Mouse (Mus musculus): ENCODE results near the gene Serpinf2.

Serpinf2 gene

GRCm38 (mm10) chr11:75439363-75439762, at the start of gene Serpinf2:
Gene Serpinf2 (minus strand): TSS chr11:75439591.
- no peak for DNase-seq (ENCODE audit: inconsistent ontology term)

- no peak for DNase-seq (ENCODE audit: inconsistent ontology term)
Observed at GRCm38 (mm10) chr11:75487496-75487895, 48.1 kb upstream of the Serpinf2 start.

- peak; percentile 96 for DNase-seq (ENCODE audit: inconsistent ontology term)
Observed at GRCm38 (mm10) chr11:75486601-75487285, 47.4 kb upstream of the Serpinf2 start, which contains the start of gene Prpf8. Gene Prpf8 (plus strand): TSS chr11:75486816.

GRCm38 (mm10) chr11:75486192-75486591, 46.8 kb upstream of the Serpinf2 start:
- no peak for DNase-seq (ENCODE audit: inconsistent ontology term)

GRCm38 (mm10) chr11:75473376-75473775, 34.0 kb upstream of the Serpinf2 start:
- no peak for DNase-seq (ENCODE audit: inconsistent ontology term)

- DNase-seq (ENCODE audit: inconsistent ontology term) = no peak
Observed at GRCm38 (mm10) chr11:75472469-75473081, 33.2 kb upstream of the Serpinf2 start.

- DNase-seq (ENCODE audit: inconsistent ontology term) = peak; percentile 47
Observed at GRCm38 (mm10) chr11:75470675-75471074, 31.3 kb upstream of the Serpinf2 start.

- DNase-seq (ENCODE audit: inconsistent ontology term) = no peak
Observed at GRCm38 (mm10) chr11:75469261-75469660, 29.9 kb upstream of the Serpinf2 start.

- DNase-seq (ENCODE audit: inconsistent ontology term) = no peak
Observed at GRCm38 (mm10) chr11:75468410-75468809, 29.0 kb upstream of the Serpinf2 start.

GRCm38 (mm10) chr11:75467512-75468215, 28.3 kb upstream of the Serpinf2 start:
- peak; percentile 79 for DNase-seq (ENCODE audit: inconsistent ontology term)

- peak; percentile 74 for DNase-seq (ENCODE audit: inconsistent ontology term)
Observed at GRCm38 (mm10) chr11:75466731-75467505, 27.5 kb upstream of the Serpinf2 start.

GRCm38 (mm10) chr11:75465051-75465450, 25.7 kb upstream of the Serpinf2 start:
- DNase-seq (ENCODE audit: inconsistent ontology term) = no peak

- DNase-seq (ENCODE audit: inconsistent ontology term) = no peak
Observed at GRCm38 (mm10) chr11:75464417-75464816, 25.0 kb upstream of the Serpinf2 start.

GRCm38 (mm10) chr11:75463624-75464023, 24.2 kb upstream of the Serpinf2 start:
- no peak for DNase-seq (ENCODE audit: inconsistent ontology term)

- peak; percentile 100 for DNase-seq (ENCODE audit: inconsistent ontology term)
Observed at GRCm38 (mm10) chr11:75462865-75463336, 23.5 kb upstream of the Serpinf2 start.

GRCm38 (mm10) chr11:75462253-75462783, 22.9 kb upstream of the Serpinf2 start:
- DNase-seq (ENCODE audit: inconsistent ontology term) = peak; percentile 98

- no peak for DNase-seq (ENCODE audit: inconsistent ontology term)
Observed at GRCm38 (mm10) chr11:75461743-75462252, 22.4 kb upstream of the Serpinf2 start.

- DNase-seq (ENCODE audit: inconsistent ontology term) = peak; percentile 100
Observed at GRCm38 (mm10) chr11:75460844-75461742, 21.7 kb upstream of the Serpinf2 start, which contains the start of gene Tlcd2. Gene Tlcd2 (plus strand): TSS chr11:75461715.

GRCm38 (mm10) chr11:75460103-75460843, 20.9 kb upstream of the Serpinf2 start:
- peak; percentile 93 for DNase-seq (ENCODE audit: inconsistent ontology term)
